Mouse (Mus musculus) cortical plate, adult 2 months (tissue): ENCODE measurements around the gene Rab25.

Source experiments
- CTCF ChIP-seq: fragments of 200-500 bp; IDR thresholded peaks from 2 replicates; pipeline ENCODE4 v1.5.1; 2011; ENCODE audit warnings: mild to moderate bottlenecking, control low read depth, low read length; ENCODE audit not compliant: insufficient read depth; ENCODE audit errors: extremely low read depth
- POLR2A ChIP-seq: fragments of 200-500 bp; IDR thresholded peaks from 2 replicates; pipeline ENCODE4 v1.6.1; 2011; ENCODE audit warnings: mild to moderate bottlenecking, low read length, control low read depth; ENCODE audit not compliant: insufficient read depth; ENCODE audit errors: extremely low read depth

DNA sequence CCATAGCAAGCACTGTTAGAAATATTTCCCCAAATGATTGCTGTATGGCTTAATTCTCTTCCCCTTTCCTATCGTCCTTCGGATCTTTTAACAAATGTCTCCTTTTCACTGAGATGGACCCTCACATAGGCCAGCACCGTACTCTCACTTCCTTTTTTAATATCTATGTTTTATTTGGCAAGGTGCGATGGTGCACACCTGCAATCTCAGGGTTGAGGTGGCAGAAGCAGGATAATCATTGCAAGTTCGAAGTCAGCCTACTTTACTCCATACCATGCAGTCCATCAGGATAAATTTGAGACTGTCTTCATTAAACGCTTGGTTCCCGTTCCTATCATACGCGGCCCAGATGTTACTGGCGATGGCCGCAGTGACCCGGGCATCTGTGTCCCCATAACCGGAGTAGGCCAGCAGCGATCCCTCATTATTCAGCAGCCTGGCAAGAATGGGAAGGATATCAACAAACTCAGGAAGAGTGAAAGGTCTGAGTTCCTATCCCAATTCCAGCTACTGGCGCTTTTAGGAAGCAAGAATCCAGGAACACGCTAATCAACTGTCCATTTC is 4.1 kb upstream of the Rab25 start:
- no peak for TF ChIP-seq CTCF
- TF ChIP-seq POLR2A: no peak
